Mouse (Mus musculus) frontal cortex, postnatal 14 days (tissue): ENCODE measurements at regions not wholly inside any gene's neighbourhood (a gene's known extent, or its start where the extent isn't known, plus 50 kb on each side); places are given as distances from the start of the nearest gene placed in this dataset.
A peak's percentile ranks its signal among the peaks of the same experiment; 100 is the strongest.

ENCODE experiments used
- DNase-seq, 2 experiments: peaks; one replicate each; pipeline ENCODE4 v3.0.0; 2022; ENCODE audit warnings: low spot score in 2 of 2

GRCm38 (mm10) chr3:144324974-144325373 is 120.0 kb upstream of the Lmo4 start:
- no peak for DNase-seq

- no peak for DNase-seq
Measured at GRCm38 (mm10) chr3:144323524-144323923, 118.5 kb upstream of the Lmo4 start.

GRCm38 (mm10) chr3:144319468-144320205 is 114.6 kb upstream of the Lmo4 start:
- no peak for DNase-seq

GRCm38 (mm10) chr3:144318761-144319467 is 113.9 kb upstream of the Lmo4 start:
- DNase-seq, result peak in 1 of 2 experiments; percentile 38

GRCm38 (mm10) chr3:144310748-144311147 is 105.7 kb upstream of the Lmo4 start:
- DNase-seq, result no peak

- no peak for DNase-seq
Measured at GRCm38 (mm10) chr3:144308616-144309015, 103.6 kb upstream of the Lmo4 start.

GRCm38 (mm10) chr3:144307557-144307956 is 102.5 kb upstream of the Lmo4 start:
- no peak for DNase-seq

- no peak for DNase-seq
Measured at GRCm38 (mm10) chr3:144305456-144305855, 100.4 kb upstream of the Lmo4 start.

GRCm38 (mm10) chr3:144304924-144305323 is 99.9 kb upstream of the Lmo4 start:
- DNase-seq, result no peak

- no peak for DNase-seq
Measured at GRCm38 (mm10) chr3:144302626-144303025, 97.6 kb upstream of the Lmo4 start.

GRCm38 (mm10) chr3:144301068-144301467 is 96.0 kb upstream of the Lmo4 start:
- DNase-seq, result no peak

- no peak for DNase-seq
Measured at GRCm38 (mm10) chr3:144299239-144299638, 94.2 kb upstream of the Lmo4 start.

GRCm38 (mm10) chr3:144289489-144289888 is 84.5 kb upstream of the Lmo4 start:
- peak; percentile 6 to 35 for DNase-seq

GRCm38 (mm10) chr3:144286100-144286499 is 81.1 kb upstream of the Lmo4 start:
- DNase-seq, result no peak

GRCm38 (mm10) chr3:144284326-144284725 is 79.3 kb upstream of the Lmo4 start:
- DNase-seq, result no peak

GRCm38 (mm10) chr3:144273115-144273514 is 68.1 kb upstream of the Lmo4 start:
- no peak for DNase-seq

GRCm38 (mm10) chr3:144270206-144270605 is 65.2 kb upstream of the Lmo4 start:
- DNase-seq, result no peak

- no peak for DNase-seq
Measured at GRCm38 (mm10) chr3:144264554-144264953, 59.5 kb upstream of the Lmo4 start.

- DNase-seq, result no peak
Measured at GRCm38 (mm10) chr3:144260886-144261285, 55.9 kb upstream of the Lmo4 start.

- DNase-seq, result no peak
Measured at GRCm38 (mm10) chr3:144257714-144258517, 52.9 kb upstream of the Lmo4 start.

- DNase-seq, result no peak
Measured at GRCm38 (mm10) chr3:144257196-144257595, 52.2 kb upstream of the Lmo4 start.
